Mouse (Mus musculus): Measurements from ENCODE around the gene Aox1.

DNA sequence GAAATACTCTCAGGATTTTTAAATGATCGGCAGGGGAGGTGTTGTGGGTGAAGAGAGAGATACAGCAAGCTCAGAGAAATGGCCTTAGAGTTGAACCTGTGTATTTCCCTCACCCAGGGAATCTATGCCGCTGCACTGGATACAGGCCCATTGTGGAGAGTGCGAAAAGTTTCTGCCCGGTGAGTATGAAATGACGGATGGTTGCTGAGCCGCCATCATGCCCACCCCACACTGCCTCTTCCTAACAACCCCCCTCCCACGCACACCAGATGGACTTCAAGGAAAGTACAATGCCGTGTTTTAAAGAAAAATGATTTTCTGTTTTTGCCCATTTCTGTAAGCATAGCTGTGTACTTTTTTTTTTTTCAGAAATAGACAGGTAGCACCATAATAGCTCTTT lies 95.2 kb downstream of the Aox1 start:
- TF ChIP-seq EP300 (IDR thresholded peaks at IDR 0.05; ENCODE audit: insufficient read depth, low read depth, low read length), result no peak
- no peak for TF ChIP-seq POLR2A (IDR thresholded peaks at IDR 0.05; ENCODE audit: insufficient read depth, low read depth, low read length)
